Mouse (Mus musculus) embryonic facial prominence, embryonic 14.5 days (tissue): ENCODE results near the gene Zan. TPM values are rescaled to one million over a fixed set of nuclear protein-coding genes. Genes with fewer than 3 reads are reported as not detected.

Source experiments
- ATAC-seq: fragments of 200-750 bp; cut with Nextera tagmentation; 2 replicates; pipeline ENCODE4 v1.8.0; 2017; ENCODE audit warnings: low read depth, moderate number of reproducible peaks, moderate TSS enrichment
- DNase-seq: peaks from one replicate; pipeline ENCODE4 v3.0.0-alpha.2; 2015; ENCODE audit warnings: low spot score
- H3K27ac ChIP-seq: fragments of 300-500 bp; sonication (generic); replicated peaks from 2 replicates; pipeline ENCODE4 v1.5.1; 2014; ENCODE audit warnings: low read depth, mild to moderate bottlenecking, low read length, moderate library complexity
- H3K27me3 ChIP-seq: fragments of 300-500 bp; sonication (generic); replicated peaks from 2 replicates; pipeline ENCODE4 v1.6.1; 2014; ENCODE audit warnings: low read length; ENCODE audit not compliant: control insufficient read depth, insufficient read depth
- H3K36me3 ChIP-seq: fragments of 300-500 bp; sonication (generic); 2 replicates; pipeline ENCODE4 v1.6.1; 2014; ENCODE audit warnings: low read length, mixed read lengths; ENCODE audit not compliant: control insufficient read depth, insufficient read depth
- H3K4me1 ChIP-seq: fragments of 300-500 bp; sonication (generic); 2 replicates; pipeline ENCODE4 v1.6.1; 2014; ENCODE audit warnings: antibody characterized with exemption, low read length; ENCODE audit not compliant: control insufficient read depth, insufficient read depth
- H3K4me2 ChIP-seq: fragments of 300-500 bp; sonication (generic); 2 replicates; pipeline ENCODE4 v1.6.1; 2014; ENCODE audit warnings: low read depth, mild to moderate bottlenecking, low read length, moderate library complexity, mixed read lengths
- H3K4me3 ChIP-seq: fragments of 300-500 bp; sonication (generic); 2 replicates; pipeline ENCODE4 v1.5.1; 2014; ENCODE audit warnings: low read depth, mild to moderate bottlenecking, low read length
- H3K9ac ChIP-seq: fragments of 300-500 bp; sonication (generic); 2 replicates; pipeline ENCODE4 v1.6.1; 2014; ENCODE audit warnings: low read depth, mild to moderate bottlenecking, low read length, moderate library complexity, mixed read lengths
- H3K9me3 ChIP-seq: fragments of 300-500 bp; sonication (generic); 2 replicates; pipeline ENCODE4 v1.6.1; 2016; ENCODE audit warnings: low read length; ENCODE audit not compliant: control insufficient read depth
- WGBS: fragments of 180-500 bp; shearing (Covaris S2); extraction: QIAGEN DNeasy Blood & Tissue Kit; methylation state at CpG from one replicate; pipeline ENCODE4 v1.1.7; 2014; 5-methylcytosine and 5-hydroxymethylcytosine counted together
- polyA plus RNA-seq: library from polyadenylated mRNA; unstranded; fragments of >200 nt; fragmentation: Nextera tagmentation; extraction: Ambion mirVana; gene quantifications from 2 replicates; pipeline ENCODE4 v1.2.1, GENCODE M21; 2014

Gene Zan
- polyA plus RNA-seq, 1 experiment from 2014 or later = 0.26 TPM

GRCm38 (mm10) chr5:137485851-137486155, 8.9 kb upstream of the Zan start:
- H3K9ac ChIP-seq = peak overlapping the region; percentile 48; the same call in 1 of the 2 replicates

GRCm38 (mm10) chr5:137485071-137485850, 8.4 kb upstream of the Zan start:
- Histone ChIP-seq H3K9ac (peak overlapping the region; percentile 48; the same call in 1 of the 2 replicates), H3K4me3 (peak overlapping the region; percentile 32), H3K4me2 (peak overlapping the region; percentile 56), H3K9me3 (no peaks in the 10 kb centered on the region), H3K27me3 (0 out of 2 replicates have a peak, but pooled peaks cover 9% of the 10 kb centered on the region), H3K4me1 (0 out of 2 replicates have a peak, but pooled peaks cover 3% of the 10 kb centered on the region), H3K27ac (no peak overlapping the region), H3K36me3 (no peaks in the 10 kb centered on the region)
- ATAC-seq (no peak), DNase-seq (no peak)
- 10% methylated on average over 27 of the region's 30 CpGs for WGBS

More at GRCm38 (mm10) chr5:137485851-137486155, 8.9 kb upstream of the Zan start:
- 0 out of 2 replicates have a peak, but pooled peaks cover 9% of the 10 kb centered on the region for H3K27me3 ChIP-seq
- WGBS = 3% methylated on average over 17 of the region's 17 CpGs
- DNase-seq = no peak
- 0 out of 2 replicates have a peak, but pooled peaks cover 3% of the 10 kb centered on the region for H3K4me1 ChIP-seq
- no peaks in the 10 kb centered on the region for H3K36me3 ChIP-seq
- H3K27ac ChIP-seq = no peak overlapping the region
- peak overlapping the region; percentile 32 for H3K4me3 ChIP-seq
- peak overlapping the region; percentile 56 for H3K4me2 ChIP-seq
- no peak for ATAC-seq
- H3K9me3 ChIP-seq = no peaks in the 10 kb centered on the region

GRCm38 (mm10) chr5:137481897-137482296, 5.0 kb upstream of the Zan start:
- no peak for DNase-seq
- no peaks in the 10 kb centered on the region for H3K9me3 ChIP-seq

DNA sequence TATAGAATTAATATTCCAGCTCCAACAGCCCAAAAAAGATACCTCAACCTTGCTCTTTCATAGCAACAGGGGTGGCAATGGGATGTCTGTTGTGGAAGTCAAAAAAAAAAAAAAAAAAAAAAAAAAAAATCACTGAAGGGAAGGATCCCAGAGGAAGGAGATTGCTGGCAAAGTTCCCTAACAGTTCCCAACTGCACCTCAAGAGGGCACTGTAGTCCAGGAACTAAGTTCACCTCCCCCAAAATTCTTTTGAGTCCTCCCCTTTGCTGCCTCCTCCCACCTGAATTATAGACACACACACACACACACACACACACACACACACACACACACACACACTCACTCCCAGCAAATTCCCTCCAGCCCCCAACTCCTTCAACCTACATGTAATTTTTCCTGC, 4.3 kb upstream of the Zan start:
- Histone ChIP-seq H3K27ac (no peak overlapping the region), H3K9me3 (no peaks in the 10 kb centered on the region), H3K27me3 (0 out of 2 replicates have a peak, but pooled peaks cover 9% of the 10 kb centered on the region), H3K4me1 (0 out of 2 replicates have a peak, but pooled peaks cover 3% of the 10 kb centered on the region), H3K4me3 (no peak overlapping the region), H3K36me3 (no peaks in the 10 kb centered on the region), H3K9ac (no peak overlapping the region), H3K4me2 (no peak overlapping the region)
- ATAC-seq = no peak
- peak; percentile 83 for DNase-seq

More at GRCm38 (mm10) chr5:137481897-137482296, 5.0 kb upstream of the Zan start:
- Histone ChIP-seq H3K4me1 (0 out of 2 replicates have a peak, but pooled peaks cover 3% of the 10 kb centered on the region), H3K27ac (no peak overlapping the region), H3K27me3 (0 out of 2 replicates have a peak, but pooled peaks cover 9% of the 10 kb centered on the region), H3K4me2 (no peak overlapping the region), H3K4me3 (no peak overlapping the region), H3K36me3 (no peaks in the 10 kb centered on the region), H3K9ac (no peak overlapping the region)
- ATAC-seq = no peak
- WGBS = 14% methylated on average over 8 of the region's 8 CpGs

GRCm38 (mm10) chr5:137474351-137474750, 2.5 kb downstream of the Zan start:
- 23% methylated on average over 2 of the region's 2 CpGs for WGBS
- Histone ChIP-seq H3K36me3 (no peaks in the 10 kb centered on the region), H3K9me3 (no peaks in the 10 kb centered on the region), H3K4me3 (no peak overlapping the region), H3K9ac (no peak overlapping the region), H3K4me2 (no peak overlapping the region), H3K27me3 (no peaks in the 10 kb centered on the region), H3K27ac (no peak overlapping the region), H3K4me1 (no peaks in the 10 kb centered on the region)
- no peak for ATAC-seq
- DNase-seq = no peak

- DNase-seq (no peak), ATAC-seq (no peak)
- Histone ChIP-seq H3K9me3 (no peaks in the 10 kb centered on the region), H3K4me1 (no peaks in the 10 kb centered on the region), H3K27ac (no peak overlapping the region), H3K9ac (no peak overlapping the region), H3K27me3 (no peaks in the 10 kb centered on the region), H3K4me3 (no peak overlapping the region), H3K4me2 (no peak overlapping the region), H3K36me3 (no peaks in the 10 kb centered on the region)
- WGBS = 69% methylated on average over 5 of the region's 5 CpGs
Observed at GRCm38 (mm10) chr5:137472252-137472904, 4.5 kb downstream of the Zan start.

- no peaks in the 10 kb centered on the region for H3K4me1 ChIP-seq
- no peaks in the 10 kb centered on the region for H3K27me3 ChIP-seq
- H3K27ac ChIP-seq = no peak overlapping the region
- no peaks in the 10 kb centered on the region for H3K9me3 ChIP-seq
- DNase-seq = no peak
- no peaks in the 10 kb centered on the region for H3K36me3 ChIP-seq
- ATAC-seq = no peak
- H3K4me2 ChIP-seq = no peak overlapping the region
- 87% methylated on average over 6 of the region's 6 CpGs for WGBS
- H3K9ac ChIP-seq = no peak overlapping the region
- no peak overlapping the region for H3K4me3 ChIP-seq
Observed at GRCm38 (mm10) chr5:137466946-137467345, 9.9 kb downstream of the Zan start.

- ATAC-seq (no peak), DNase-seq (peak; percentile 23)
- Histone ChIP-seq H3K4me3 (no peak overlapping the region), H3K36me3 (no peaks in the 10 kb centered on the region), H3K27ac (no peak overlapping the region), H3K9ac (no peak overlapping the region), H3K27me3 (no peaks in the 10 kb centered on the region), H3K4me2 (no peak overlapping the region), H3K4me1 (no peaks in the 10 kb centered on the region), H3K9me3 (no peaks in the 10 kb centered on the region)
- WGBS = 39% methylated on average over 3 of the region's 3 CpGs
Observed at GRCm38 (mm10) chr5:137465049-137465448, 11.8 kb downstream of the Zan start.
